Mouse (Mus musculus): ENCODE data around the gene Crebl2. TPM values are rescaled to one million over a fixed set of nuclear protein-coding genes. Genes with fewer than 3 reads are reported as not detected.
A peak's percentile ranks its signal among the peaks of the same experiment; 100 is the strongest.

Gene Crebl2
- polyA plus RNA-seq, 1 experiment from 2014 or later, result 3.8 TPM

DNA sequence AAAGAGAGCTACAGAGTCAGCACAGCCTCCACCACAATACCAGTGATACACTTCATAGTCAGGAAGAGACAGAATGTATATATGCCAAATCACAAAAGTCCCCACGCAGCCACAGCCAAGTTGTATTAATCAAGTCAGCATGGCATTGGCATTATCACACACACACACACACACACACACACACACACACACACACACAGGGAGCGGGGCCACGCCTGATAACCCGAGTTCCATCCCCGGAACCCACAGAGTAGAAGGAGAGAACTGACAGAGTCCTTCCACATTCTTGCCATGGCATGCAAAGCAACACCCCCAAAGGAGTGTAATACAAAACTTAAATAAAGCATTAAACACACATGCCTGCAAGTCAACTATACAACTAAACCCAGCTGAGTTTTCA lies 49.6 kb downstream of the Crebl2 start:
- H3K27ac ChIP-seq (replicated peaks), result no peak overlapping the region
- no peak overlapping the region for H3K4me3 ChIP-seq
- ATAC-seq (replicated peaks), result no peak
- 72% methylated on average over 5 of the region's 5 CpGs for WGBS
- H3K9ac ChIP-seq (replicated peaks), result no peak overlapping the region
- H3K27me3 ChIP-seq, result no peaks in the 10 kb centered on the region
- H3K4me1 ChIP-seq, result peaks cover 33% of the 10 kb centered on the region
- no peak overlapping the region for H3K4me2 ChIP-seq (replicated peaks)
- peaks cover 9% of the 10 kb centered on the region; the same call in 1 of the 2 replicates for H3K36me3 ChIP-seq
- H3K9me3 ChIP-seq, result no peaks in the 10 kb centered on the region

DNA sequence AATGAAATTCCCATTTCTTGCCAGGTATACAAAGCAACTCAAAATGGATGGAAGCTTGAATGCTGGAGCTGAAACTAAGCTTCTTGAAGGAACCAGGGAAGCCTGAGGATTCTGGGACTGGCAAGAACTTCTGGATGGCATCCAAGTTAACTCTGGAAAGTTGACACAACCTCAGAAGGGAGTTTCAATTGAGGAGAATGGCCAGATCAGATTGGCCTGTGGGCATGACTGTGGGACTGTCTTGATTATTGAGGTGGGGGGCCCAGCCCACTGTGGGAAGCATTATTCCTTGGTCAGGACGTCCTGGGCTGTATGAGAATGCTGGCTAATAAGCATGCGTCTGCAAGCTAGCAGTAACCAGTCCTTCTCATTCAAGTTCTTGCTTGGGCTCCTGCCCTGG lies 50.1 kb downstream of the Crebl2 start:
- H3K27ac ChIP-seq (replicated peaks), result no peak overlapping the region
- no peak for ATAC-seq (replicated peaks)
- no peak overlapping the region for H3K9ac ChIP-seq (replicated peaks)
- no peaks in the 10 kb centered on the region for H3K27me3 ChIP-seq
- no peak overlapping the region for H3K4me3 ChIP-seq
- WGBS, result 19% methylated on average over 2 of the region's 2 CpGs
- H3K36me3 ChIP-seq, result peaks cover 9% of the 10 kb centered on the region; the same call in 1 of the 2 replicates
- H3K4me1 ChIP-seq, result peaks cover 38% of the 10 kb centered on the region
- H3K9me3 ChIP-seq, result no peaks in the 10 kb centered on the region
- no peak overlapping the region for H3K4me2 ChIP-seq (replicated peaks)

DNA sequence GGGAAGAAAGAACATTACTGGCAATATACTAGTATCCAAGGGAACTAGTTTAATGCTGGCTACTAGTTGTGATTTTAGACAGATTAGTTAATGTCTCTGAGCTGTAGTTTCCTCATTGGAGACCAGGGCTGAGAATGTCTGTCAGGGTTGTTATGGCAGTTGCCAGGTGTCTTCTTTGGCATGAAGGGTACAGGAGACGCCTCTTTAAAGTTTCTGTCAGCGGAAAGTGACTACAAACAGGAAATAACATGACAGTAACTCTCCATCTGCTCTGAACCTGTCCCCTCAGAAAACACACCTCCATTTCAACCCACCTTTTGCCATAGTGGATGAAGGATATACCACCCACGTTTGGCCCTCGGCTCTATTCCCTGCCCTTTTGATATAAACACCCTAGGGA lies 53.7 kb downstream of the Crebl2 start:
- H3K9me3 ChIP-seq, result no peaks in the 10 kb centered on the region
- H3K4me3 ChIP-seq, result no peak overlapping the region
- no peak for ATAC-seq (replicated peaks)
- H3K36me3 ChIP-seq, result peaks cover 6% of the 10 kb centered on the region; the same call in 1 of the 2 replicates
- no peak overlapping the region for H3K4me2 ChIP-seq (replicated peaks)
- H3K4me1 ChIP-seq, result peaks cover 60% of the 10 kb centered on the region
- WGBS, result 91% methylated on average over 4 of the region's 4 CpGs
- H3K27ac ChIP-seq (replicated peaks), result no peak overlapping the region
- no peak overlapping the region for H3K9ac ChIP-seq (replicated peaks)
- no peaks in the 10 kb centered on the region for H3K27me3 ChIP-seq

DNA sequence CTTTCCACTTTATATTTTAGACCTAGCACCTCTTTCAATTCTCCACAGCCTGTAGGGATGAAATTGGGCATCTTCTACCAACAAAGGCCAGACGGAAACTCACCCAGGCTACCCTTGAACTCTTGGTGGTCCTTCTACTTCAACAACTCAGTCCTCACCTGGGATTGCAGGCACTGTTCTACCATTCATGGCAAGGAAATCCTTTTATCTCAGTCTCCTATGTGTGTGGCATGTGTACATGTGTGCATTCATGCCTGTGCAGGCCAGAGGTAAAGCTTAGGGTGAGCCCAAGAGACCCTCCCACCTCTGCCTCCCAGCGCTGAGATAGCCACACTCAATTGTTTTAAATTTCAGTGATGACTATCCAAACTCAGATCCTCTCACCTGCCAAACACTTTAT lies 55.6 kb downstream of the Crebl2 start:
- peak overlapping the region; percentile 66 for H3K4me2 ChIP-seq (replicated peaks)

DNA sequence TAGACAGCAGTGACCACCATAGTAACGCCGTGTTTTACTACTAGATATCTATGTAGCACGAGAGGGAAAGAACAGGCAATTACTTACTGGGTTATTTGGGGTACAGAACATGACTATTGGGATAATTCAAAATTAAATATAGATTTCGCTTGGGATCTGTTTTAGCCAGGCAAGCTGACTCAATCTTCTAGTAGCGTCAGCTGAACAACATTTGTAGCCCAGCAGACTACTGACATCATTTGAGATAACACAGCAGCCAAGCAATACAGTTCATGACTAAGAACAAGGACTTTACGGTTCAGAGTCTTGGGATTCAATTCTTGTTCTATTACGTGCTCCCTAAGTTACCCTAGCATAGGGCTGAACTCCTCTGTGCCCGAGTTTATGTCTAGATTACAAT lies 56.5 kb downstream of the Crebl2 start:
- no peak for ATAC-seq (replicated peaks)
- H3K9ac ChIP-seq (replicated peaks), result peak overlapping the region; percentile 61
- peak overlapping the region; percentile 50 for H3K4me3 ChIP-seq
- peak overlapping the region; percentile 66 for H3K4me2 ChIP-seq (replicated peaks)
- H3K4me1 ChIP-seq, result peaks cover 48% of the 10 kb centered on the region
- H3K36me3 ChIP-seq, result peaks cover 6% of the 10 kb centered on the region; the same call in 1 of the 2 replicates
- no peaks in the 10 kb centered on the region for H3K9me3 ChIP-seq
- no peaks in the 10 kb centered on the region for H3K27me3 ChIP-seq
- 65% methylated on average over 8 of the region's 8 CpGs for WGBS
- peak overlapping the region; percentile 94 for H3K27ac ChIP-seq (replicated peaks)

More for the DNA sequence above, 55.6 kb downstream of the Crebl2 start:
- no peaks in the 10 kb centered on the region for H3K9me3 ChIP-seq
- H3K27me3 ChIP-seq, result no peaks in the 10 kb centered on the region
- H3K4me1 ChIP-seq, result peaks cover 58% of the 10 kb centered on the region
- H3K4me3 ChIP-seq, result peak overlapping the region; percentile 2; the same call in 1 of the 2 replicates
- peaks cover 6% of the 10 kb centered on the region; the same call in 1 of the 2 replicates for H3K36me3 ChIP-seq
- H3K9ac ChIP-seq (replicated peaks), result no peak overlapping the region
- no peak for ATAC-seq (replicated peaks)
- WGBS, result 88% methylated on average over 2 of the region's 2 CpGs
- no peak overlapping the region for H3K27ac ChIP-seq (replicated peaks)

DNA sequence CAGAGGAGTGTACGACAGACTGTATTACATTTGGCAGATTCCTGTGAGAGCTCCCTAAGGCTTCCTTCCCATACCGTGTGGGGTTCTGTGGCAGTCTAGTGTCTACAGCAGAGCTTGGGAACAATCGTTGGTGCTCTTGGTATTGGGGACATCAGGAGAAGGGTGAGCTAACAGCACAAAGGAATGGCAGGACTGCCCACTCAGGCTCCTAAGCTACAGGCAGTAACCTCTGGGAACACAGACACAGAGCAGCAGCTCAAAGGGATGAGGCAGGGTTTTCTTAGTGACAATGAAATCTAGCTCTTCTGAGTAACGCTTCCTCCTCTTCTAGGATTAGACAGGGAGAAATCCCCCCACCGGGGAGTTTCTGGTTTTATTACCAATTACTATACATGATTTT lies 57.1 kb downstream of the Crebl2 start:
- no peaks in the 10 kb centered on the region for H3K27me3 ChIP-seq
- H3K36me3 ChIP-seq, result peaks cover 4% of the 10 kb centered on the region; the same call in 1 of the 2 replicates
- H3K4me1 ChIP-seq, result peaks cover 47% of the 10 kb centered on the region
- H3K4me2 ChIP-seq (replicated peaks), result peak overlapping the region; percentile 66
- no peaks in the 10 kb centered on the region for H3K9me3 ChIP-seq
- 4% methylated on average over 5 of the region's 5 CpGs for WGBS
- H3K27ac ChIP-seq (replicated peaks), result peak overlapping the region; percentile 94
- H3K4me3 ChIP-seq, result peak overlapping the region; percentile 50
- peak overlapping the region; percentile 61 for H3K9ac ChIP-seq (replicated peaks)
- ATAC-seq (replicated peaks), result peak; percentile 33

DNA sequence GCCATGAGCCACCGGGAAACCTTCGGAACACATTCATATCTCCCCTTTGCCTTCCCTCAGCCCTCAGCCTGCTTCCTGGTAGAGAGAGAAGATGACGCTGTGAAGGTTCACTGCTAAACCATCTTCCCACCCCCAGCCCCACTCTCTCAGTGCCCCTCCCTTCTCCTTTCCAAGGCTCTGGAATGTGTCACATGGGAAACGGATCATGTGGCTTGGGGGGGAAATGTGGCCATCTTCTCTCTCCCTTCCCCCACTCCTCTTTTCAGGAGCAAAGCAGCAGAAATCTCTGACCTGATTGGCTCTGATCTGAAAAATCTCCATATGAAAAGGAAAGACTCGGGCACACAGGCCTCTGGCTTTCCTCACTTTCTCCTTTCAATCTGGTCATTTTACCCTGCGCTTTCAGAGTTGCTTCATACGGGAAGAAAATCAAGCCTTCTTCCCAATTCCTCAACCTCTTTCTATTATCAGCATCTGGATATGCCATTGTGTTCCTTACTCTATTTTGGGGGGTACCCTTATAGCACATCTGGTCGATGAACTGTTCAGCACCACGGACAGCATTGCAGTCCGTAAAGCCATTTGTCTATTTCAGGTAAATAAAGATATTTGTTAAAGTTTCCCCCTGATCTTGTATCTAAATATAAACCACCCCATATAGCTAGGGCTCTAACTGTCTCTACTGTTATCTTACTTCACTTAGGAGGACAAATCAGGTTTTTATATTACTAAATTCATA lies 57.9 kb downstream of the Crebl2 start:
- Histone ChIP-seq H3K9me3 (no peaks in the 10 kb centered on the region), H3K9ac (replicated peaks) (peak overlapping the region; percentile 61), H3K27me3 (no peaks in the 10 kb centered on the region), H3K4me3 (peak overlapping the region; percentile 50), H3K36me3 (no peaks in the 10 kb centered on the region), H3K27ac (replicated peaks) (peak overlapping the region; percentile 94), H3K4me1 (peaks cover 47% of the 10 kb centered on the region), H3K4me2 (replicated peaks) (peak overlapping the region; percentile 66)
- under 1% methylated on average over 10 of the region's 10 CpGs for whole genome bisulfite sequencing
- peak; percentile 91 for ATAC-seq (replicated peaks)

DNA sequence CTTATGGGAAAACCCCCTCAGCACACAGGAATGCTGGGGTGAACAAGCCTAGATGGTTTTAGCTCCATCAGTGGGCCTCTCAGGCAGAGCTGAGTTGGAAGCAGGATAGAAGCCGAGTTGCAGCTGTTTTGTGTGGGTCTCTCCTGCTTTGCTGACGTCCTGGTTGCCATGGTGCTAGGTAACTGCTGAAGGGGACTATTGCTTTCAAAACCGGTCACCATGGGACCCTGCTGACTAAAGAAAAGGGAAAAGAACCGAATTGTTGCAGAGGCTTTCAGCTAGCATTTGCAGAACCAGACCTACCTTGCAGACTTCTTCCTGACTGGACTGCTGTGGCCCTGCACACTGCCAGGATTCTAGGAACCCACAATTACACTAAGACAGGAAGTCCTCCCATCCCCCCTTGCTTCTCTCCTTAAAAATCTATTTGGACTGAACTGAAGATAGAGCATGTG lies 58.6 kb downstream of the Crebl2 start:
- Histone ChIP-seq H3K4me3 (peak overlapping the region; percentile 50), H3K27ac (replicated peaks) (peak overlapping the region; percentile 94), H3K36me3 (no peaks in the 10 kb centered on the region), H3K9me3 (no peaks in the 10 kb centered on the region), H3K4me1 (peaks cover 46% of the 10 kb centered on the region), H3K27me3 (no peaks in the 10 kb centered on the region), H3K9ac (replicated peaks) (peak overlapping the region; percentile 61; the same call in 1 of the 2 replicates), H3K4me2 (replicated peaks) (peak overlapping the region; percentile 66)
- peak; percentile 74 for ATAC-seq (replicated peaks)
- WGBS, result under 1% methylated on average over 4 of the region's 4 CpGs

DNA sequence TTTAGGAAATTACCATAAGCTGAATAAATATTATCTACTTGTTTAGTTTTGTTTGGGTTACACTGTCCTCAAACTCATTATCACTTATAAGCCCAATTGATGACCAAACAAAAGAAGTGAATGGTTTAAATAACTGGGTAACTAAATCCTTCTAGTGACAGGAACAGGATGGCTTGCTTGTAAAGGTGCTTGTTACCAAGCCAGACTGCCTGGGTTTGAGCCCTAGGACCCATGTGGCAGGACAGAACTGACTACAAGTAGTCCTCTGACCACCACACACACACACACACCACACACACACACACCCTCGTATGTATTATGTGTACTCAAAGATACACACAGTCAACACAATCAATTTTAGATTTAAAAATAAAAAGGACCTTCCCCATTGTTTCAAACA lies 59.8 kb downstream of the Crebl2 start:
- Histone ChIP-seq H3K27me3 (no peaks in the 10 kb centered on the region), H3K36me3 (no peaks in the 10 kb centered on the region), H3K9ac (replicated peaks) (no peak overlapping the region), H3K4me3 (no peak overlapping the region), H3K4me1 (peaks cover 35% of the 10 kb centered on the region), H3K4me2 (replicated peaks) (no peak overlapping the region), H3K27ac (replicated peaks) (0 out of 2 replicates have a peak overlapping the region, but pooled peaks have one; percentile 16), H3K9me3 (no peaks in the 10 kb centered on the region)
- WGBS, result 67% methylated on average over 1 of the region's 1 CpGs
- no peak for ATAC-seq (replicated peaks)

DNA sequence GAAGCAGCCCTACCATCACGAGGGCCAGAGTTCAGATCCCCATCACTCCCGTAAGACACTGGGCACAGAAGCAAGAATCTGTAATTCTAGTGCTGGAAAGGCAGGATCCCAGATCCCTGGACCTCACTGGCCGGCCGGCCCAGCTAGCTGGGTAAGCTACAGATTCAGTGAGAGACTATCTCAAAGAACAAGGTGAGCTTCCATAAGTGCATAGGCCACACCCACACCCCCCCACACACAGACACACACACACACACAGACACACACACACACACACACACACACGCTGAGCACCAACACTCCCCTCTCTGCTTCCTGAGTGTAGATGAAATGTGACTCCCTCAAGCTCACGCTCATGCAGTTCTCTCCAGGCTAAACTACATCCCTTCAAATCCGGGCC lies 60.5 kb downstream of the Crebl2 start:
- no peaks in the 10 kb centered on the region for H3K9me3 ChIP-seq
- H3K4me2 ChIP-seq (replicated peaks), result no peak overlapping the region
- WGBS, result 86% methylated on average over 7 of the region's 7 CpGs
- peaks cover 28% of the 10 kb centered on the region for H3K4me1 ChIP-seq
- H3K36me3 ChIP-seq, result no peaks in the 10 kb centered on the region
- ATAC-seq (replicated peaks), result no peak
- no peak overlapping the region for H3K9ac ChIP-seq (replicated peaks)
- H3K27ac ChIP-seq (replicated peaks), result no peak overlapping the region
- H3K4me3 ChIP-seq, result no peak overlapping the region
- H3K27me3 ChIP-seq, result no peaks in the 10 kb centered on the region

DNA sequence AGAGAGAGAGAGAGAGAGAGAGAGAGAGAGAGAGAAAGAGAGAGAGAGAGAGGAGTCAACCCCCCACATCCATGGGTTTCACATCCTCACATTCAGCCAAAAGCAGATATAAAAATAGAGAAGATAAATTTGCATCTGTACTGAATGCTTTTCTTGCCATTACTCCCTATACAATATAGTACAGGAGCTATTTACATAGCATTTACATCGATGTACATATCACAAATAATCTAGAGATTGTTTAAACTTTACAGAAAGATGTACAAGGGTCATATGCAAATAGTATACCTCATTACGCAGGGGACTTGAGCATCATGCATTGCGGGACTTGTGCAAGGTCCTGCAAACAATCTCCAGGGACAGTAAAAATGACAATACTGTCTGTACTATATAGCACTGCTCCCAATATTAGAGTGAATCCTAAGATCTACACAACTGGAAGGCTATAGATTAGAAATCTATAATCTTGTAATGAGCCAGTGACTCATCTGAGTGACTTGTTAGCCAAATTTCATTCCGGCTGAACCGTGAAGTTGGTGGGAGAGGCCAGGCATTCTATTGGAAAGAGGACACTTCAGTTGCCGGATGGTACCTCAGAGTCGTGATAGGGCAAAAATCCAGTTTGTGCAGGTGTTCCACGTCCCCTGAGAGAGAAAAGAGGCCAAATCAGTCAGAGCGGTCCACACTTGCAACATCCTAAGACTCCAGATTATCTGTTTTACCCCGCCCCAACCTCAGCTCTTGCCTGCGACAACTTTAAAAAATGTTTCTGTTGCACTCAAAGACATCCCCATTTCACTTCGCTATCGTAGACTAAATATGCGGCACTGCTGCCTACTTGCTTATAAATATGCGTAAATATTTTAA lies 66.8 kb downstream of the Crebl2 start:
- H3K9ac ChIP-seq (replicated peaks), result peak overlapping the region; percentile 83
- no peaks in the 10 kb centered on the region for H3K27me3 ChIP-seq
- H3K4me3 ChIP-seq, result peak overlapping the region; percentile 63
- H3K36me3 ChIP-seq, result no peaks in the 10 kb centered on the region
- peak overlapping the region; percentile 100 for H3K27ac ChIP-seq (replicated peaks)
- H3K4me2 ChIP-seq (replicated peaks), result peak overlapping the region; percentile 66
- whole genome bisulfite sequencing, result 53% methylated on average over 15 of the region's 15 CpGs
- no peak for ATAC-seq (replicated peaks)
- no peaks in the 10 kb centered on the region for H3K9me3 ChIP-seq
- H3K4me1 ChIP-seq, result peaks cover 24% of the 10 kb centered on the region

Measured in forebrain, embryonic 15.5 days (tissue).